Comparison of ENCODE assay signal across 19 mouse cellular contexts in genomic region chr5:42036388-42037082, GRCm38 (mm10). TPM values are rescaled to one million over a fixed set of nuclear protein-coding genes. Genes with fewer than 3 reads are reported as not detected.
DNase-seq lines count a peak whose midpoint lies in the region; ATAC-seq and TF ChIP-seq lines count a peak whose summit lies in the region.
"Had no signal": no experiment of that assay in that cellular context is flagged by ENCODE, and none has a peak within 500 bp of the region (broad histone marks: within the 10 kb centered on the region; RNA-seq: fewer than 3 reads in every experiment).

No protein-coding gene starts in this region.

- no peaks in the 10 kb centered on the region for H3K9me3 ChIP-seq in forebrain, postnatal 0 days (ENCODE audit: low read length)
- H3K9me3 ChIP-seq in forebrain, embryonic 13.5 days (replicated peaks) = no peaks in the 10 kb centered on the region
- H3K9me3 ChIP-seq in hindbrain, embryonic 16.5 days (ENCODE audit: control insufficient read depth, low read length) = no peaks in the 10 kb centered on the region
- no peaks in the 10 kb centered on the region for H3K9me3 ChIP-seq in midbrain, embryonic 16.5 days (replicated peaks; ENCODE audit: control insufficient read depth, low read length, poor library complexity, severe bottlenecking)
- H3K9me3 ChIP-seq: limb, embryonic 13.5 days; liver, embryonic 15.5 days had no signal

- peak; percentile 21 for DNase-seq in forebrain, postnatal 0 days
- DNase-seq in retina, embryonic 14.5 days (ENCODE audit: low spot score) = peak; percentile 12
- no peak for DNase-seq in retina, postnatal 1 day
- DNase-seq in lung, postnatal 36 days = no peak
- no peak for DNase-seq in layer of hippocampus, postnatal 25 days (ENCODE audit: extremely low spot score in 1 of 2, low spot score in 1 of 2)
- DNase-seq: heart, postnatal 36 days; kidney, postnatal 25 days; lung, postnatal 14 days; thymus, postnatal 36 days had no signal

- H3K27ac ChIP-seq in forebrain, postnatal 0 days (ENCODE audit: low read depth, low read length) = peak overlapping the region; percentile 40; the same call in 1 of the 2 replicates
- no peak overlapping the region for H3K27ac ChIP-seq in forebrain, embryonic 13.5 days
- H3K27ac ChIP-seq in hindbrain, embryonic 16.5 days (ENCODE audit: low read depth, low read length) = no peak overlapping the region
- peak overlapping the region; percentile 30 for H3K27ac ChIP-seq in midbrain, embryonic 16.5 days (ENCODE audit: low read length)
- H3K27ac ChIP-seq: limb, embryonic 13.5 days; liver, embryonic 15.5 days; stomach, postnatal 0 days had no signal

- peak; percentile 83 for ATAC-seq in forebrain, postnatal 0 days
- ATAC-seq in forebrain, embryonic 13.5 days = no peak
- ATAC-seq in hindbrain, embryonic 16.5 days = peak; percentile 72
- ATAC-seq in midbrain, embryonic 16.5 days = peak; percentile 86
- ATAC-seq: intestine, postnatal 0 days had no signal

- no peaks in the 10 kb centered on the region for H3K4me1 ChIP-seq in forebrain, postnatal 0 days (ENCODE audit: insufficient read depth)
- H3K4me1 ChIP-seq in forebrain, embryonic 13.5 days = no peaks in the 10 kb centered on the region
- no peaks in the 10 kb centered on the region; the same call in 1 of the 2 replicates for H3K4me1 ChIP-seq in hindbrain, embryonic 16.5 days (ENCODE audit: control insufficient read depth, insufficient read depth, low read depth, low read length)
- no peaks in the 10 kb centered on the region for H3K4me1 ChIP-seq in midbrain, embryonic 16.5 days (ENCODE audit: control insufficient read depth, insufficient read depth, low read length)
- H3K4me1 ChIP-seq: limb, embryonic 13.5 days; liver, embryonic 15.5 days had no signal

- TF ChIP-seq CTCF in forebrain, postnatal 0 days (IDR thresholded peaks at IDR 0.05; ENCODE audit: low read depth) = no peak

- H3K9ac ChIP-seq in forebrain, postnatal 0 days = no peak overlapping the region
- H3K9ac ChIP-seq in forebrain, embryonic 13.5 days = no peak overlapping the region
- no peak overlapping the region for H3K9ac ChIP-seq in hindbrain, embryonic 16.5 days (ENCODE audit: low read depth, low read length)
- no peak overlapping the region for H3K9ac ChIP-seq in midbrain, embryonic 16.5 days (ENCODE audit: low read depth, low read length)
- H3K9ac ChIP-seq: limb, embryonic 13.5 days; liver, embryonic 15.5 days had no signal

- 46% methylated on average over 15 of the region's 15 CpGs for WGBS in forebrain, postnatal 0 days
- 50% methylated on average over 15 of the region's 15 CpGs for WGBS in forebrain, embryonic 13.5 days
- WGBS in hindbrain, embryonic 16.5 days = 51% methylated on average over 15 of the region's 15 CpGs
- 42% methylated on average over 15 of the region's 15 CpGs for WGBS in midbrain, embryonic 16.5 days

- no peak overlapping the region for H3K4me3 ChIP-seq in forebrain, postnatal 0 days (ENCODE audit: low read depth, low read length)
- no peak overlapping the region for H3K4me3 ChIP-seq in forebrain, embryonic 13.5 days
- H3K4me3 ChIP-seq in hindbrain, embryonic 16.5 days (ENCODE audit: low read length) = no peak overlapping the region
- no peak overlapping the region for H3K4me3 ChIP-seq in midbrain, embryonic 16.5 days (ENCODE audit: low read depth, low read length)
- H3K4me3 ChIP-seq: limb, embryonic 13.5 days; liver, embryonic 15.5 days had no signal

- H3K4me2 ChIP-seq in forebrain, postnatal 0 days (ENCODE audit: low read depth) = no peak overlapping the region
- H3K4me2 ChIP-seq in forebrain, embryonic 13.5 days = no peak overlapping the region
- H3K4me2 ChIP-seq in hindbrain, embryonic 16.5 days (ENCODE audit: low read length) = no peak overlapping the region
- H3K4me2 ChIP-seq in midbrain, embryonic 16.5 days (ENCODE audit: low read length) = no peak overlapping the region; the same call in 1 of the 2 replicates
- H3K4me2 ChIP-seq: heart, embryonic 11.5 days; limb, embryonic 13.5 days; liver, embryonic 15.5 days had no signal

- H3K36me3 ChIP-seq in forebrain, postnatal 0 days (ENCODE audit: insufficient read depth) = no peaks in the 10 kb centered on the region
- no peaks in the 10 kb centered on the region for H3K36me3 ChIP-seq in forebrain, embryonic 13.5 days (ENCODE audit: poor library complexity, severe bottlenecking)
- H3K36me3 ChIP-seq in hindbrain, embryonic 16.5 days (ENCODE audit: control insufficient read depth, insufficient read depth, low read length) = no peaks in the 10 kb centered on the region
- H3K36me3 ChIP-seq in midbrain, embryonic 16.5 days (ENCODE audit: control insufficient read depth, insufficient read depth, low read length) = no peaks in the 10 kb centered on the region
- H3K36me3 ChIP-seq: limb, embryonic 13.5 days; liver, embryonic 15.5 days had no signal

- no peaks in the 10 kb centered on the region for H3K27me3 ChIP-seq in forebrain, postnatal 0 days (ENCODE audit: insufficient read depth, low read length)
- H3K27me3 ChIP-seq in forebrain, embryonic 13.5 days = no peaks in the 10 kb centered on the region
- no peaks in the 10 kb centered on the region for H3K27me3 ChIP-seq in hindbrain, embryonic 16.5 days (replicated peaks; ENCODE audit: control insufficient read depth, insufficient read depth, low read length)
- no peaks in the 10 kb centered on the region for H3K27me3 ChIP-seq in midbrain, embryonic 16.5 days (ENCODE audit: control insufficient read depth, insufficient read depth, low read depth, low read length)
- H3K27me3 ChIP-seq: limb, embryonic 13.5 days; liver, embryonic 15.5 days had no signal

RNA-seq across cellular contexts. Expression of gene Gm16223, which starts 31.2 kb away (rescaled TPM):
- total RNA-seq in forebrain, postnatal 0 days (2014; rRNA removed) = not detected in 2 replicates
- not detected in 2 replicates for polyA plus RNA-seq in forebrain, postnatal 0 days (2015; fragmentation: Nextera tagmentation; extraction: Ambion mirVana)
- not detected in 2 replicates for polyA plus RNA-seq in forebrain, embryonic 13.5 days (2015; fragmentation: Nextera tagmentation; extraction: Ambion mirVana)
- not detected in 2 replicates for polyA plus RNA-seq in hindbrain, embryonic 16.5 days (2015; fragmentation: Nextera tagmentation; extraction: Ambion mirVana)
- polyA plus RNA-seq in midbrain, embryonic 16.5 days (2015; fragmentation: Nextera tagmentation; extraction: Ambion mirVana) = not detected in 2 replicates
- not detected for total RNA-seq in layer of hippocampus, postnatal 25 days (2021)
- total RNA-seq: common myeloid progenitor, adult 5-6 weeks; heart, postnatal 36 days; neutrophil, adult 5-6 weeks had no signal
- polyA plus RNA-seq: heart, embryonic 11.5 days; intestine, postnatal 0 days; limb, embryonic 13.5 days; liver, embryonic 15.5 days; stomach, postnatal 0 days had no signal

Comparison
In these comparisons a context has a peak if more than half of its experiments do, and no peak if none do; other contexts are left out.
1. DNase-seq: peak in forebrain, postnatal 0 days (single experiment) and retina, embryonic 14.5 days (single experiment); none in retina, postnatal 1 day (single experiment), lung, postnatal 36 days (single experiment) and layer of hippocampus, postnatal 25 days (0 of 2).
2. H3K27ac ChIP-seq: peak in forebrain, postnatal 0 days (single experiment) and midbrain, embryonic 16.5 days (single experiment); none in forebrain, embryonic 13.5 days (single experiment) and hindbrain, embryonic 16.5 days (single experiment).